Mouse (Mus musculus) forebrain, postnatal 0 days (tissue): ENCODE results near the gene Trp53tg5. TPM values are rescaled to one million over a fixed set of nuclear protein-coding genes. Genes with fewer than 3 reads are reported as not detected.

Experiments used
- ATAC-seq: fragments of 200-750 bp; cut with Nextera tagmentation; 2 replicates; pipeline ENCODE4 v1.8.0; 2017; ENCODE audit warnings: mild to moderate bottlenecking, moderate library complexity
- DNase-seq: peaks from one replicate; pipeline ENCODE4 v3.0.0-alpha.2; 2015
- H3K27ac ChIP-seq: fragments of 300-500 bp; sonication (generic); 2 replicates; pipeline ENCODE4 v1.5.1; 2014; ENCODE audit warnings: low read depth, mild to moderate bottlenecking, antibody characterized with exemption, low read length, moderate library complexity, mixed read lengths
- H3K27me3 ChIP-seq: fragments of 300-500 bp; sonication (generic); 2 replicates; pipeline ENCODE4 v1.6.1; 2014; ENCODE audit warnings: mild to moderate bottlenecking, low read length, mixed read lengths; ENCODE audit not compliant: insufficient read depth
- H3K36me3 ChIP-seq: fragments of 300-500 bp; sonication (generic); 2 replicates; pipeline ENCODE4 v1.6.1; 2014; ENCODE audit warnings: mild to moderate bottlenecking, moderate library complexity; ENCODE audit not compliant: insufficient read depth
- H3K4me1 ChIP-seq: fragments of 300-500 bp; sonication (generic); 2 replicates; pipeline ENCODE4 v1.6.1; 2014; ENCODE audit warnings: antibody characterized with exemption; ENCODE audit not compliant: insufficient read depth
- H3K4me2 ChIP-seq: fragments of 300-500 bp; sonication (generic); 2 replicates; pipeline ENCODE4 v1.6.1; 2014; ENCODE audit warnings: low read depth, mild to moderate bottlenecking, moderate library complexity
- H3K4me3 ChIP-seq: fragments of 300-500 bp; sonication (generic); 2 replicates; pipeline ENCODE4 v1.5.1; 2014; ENCODE audit warnings: low read depth, low read length, mixed read lengths
- H3K9ac ChIP-seq: fragments of 300-500 bp; sonication (generic); 2 replicates; pipeline ENCODE4 v1.6.1; 2014; ENCODE audit warnings: mild to moderate bottlenecking
- H3K9me3 ChIP-seq: fragments of 300-500 bp; sonication (generic); 2 replicates; pipeline ENCODE4 v1.6.1; 2016; ENCODE audit warnings: low read length
- CTCF ChIP-seq: sonication (generic); IDR thresholded peaks from 2 replicates; pipeline ENCODE4 v1.5.1; 2016; ENCODE audit warnings: antibody characterized with exemption, control low read depth, low read depth
- WGBS: fragments of 180-500 bp; shearing (Covaris S2); extraction: QIAGEN DNeasy Blood & Tissue Kit; methylation state at CpG from one replicate; pipeline ENCODE4 v1.1.7; 2014; 5-methylcytosine and 5-hydroxymethylcytosine counted together
- polyA plus RNA-seq: library from polyadenylated mRNA; unstranded; fragments of >200 nt; fragmentation: Nextera tagmentation; extraction: Ambion mirVana; gene quantifications from 2 replicates; pipeline ENCODE4 v1.2.1, GENCODE M21; 2015
- total RNA-seq: library from RNA; depleted of rRNA; stranded (reverse); fragments of >200 nt; gene quantifications from 2 replicates; pipeline ENCODE4 v1.2.3, GENCODE M21; 2014

Gene Trp53tg5
- total and polyA plus RNA-seq, 2 experiments from 2014 or later = not detected

DNA sequence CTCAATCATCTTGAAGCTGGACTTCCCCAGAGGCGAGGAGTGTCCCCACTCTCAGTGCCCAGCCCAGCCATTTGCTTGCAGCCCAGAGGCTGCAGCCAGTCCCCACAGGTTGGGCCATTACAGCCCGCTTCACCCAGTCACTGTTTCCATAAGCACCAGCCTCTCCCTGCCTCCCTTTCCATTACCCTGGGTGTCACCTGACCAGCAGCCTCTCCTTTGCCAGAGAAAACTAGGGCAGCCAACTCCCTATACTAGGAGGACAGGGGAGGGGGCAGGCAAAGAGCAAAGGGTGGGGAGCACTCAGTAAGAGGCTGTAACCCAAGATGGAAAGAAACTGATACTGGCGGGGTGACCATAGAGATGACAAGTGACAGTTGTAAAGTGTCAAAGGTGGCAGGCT lies 36.6 kb downstream of the Trp53tg5 start:
- Histone ChIP-seq H3K27me3 (peaks cover 5% of the 10 kb centered on the region; the same call in 1 of the 2 replicates), H3K4me3 (no peak overlapping the region), H3K36me3 (no peaks in the 10 kb centered on the region), H3K4me2 (no peak overlapping the region), H3K9ac (no peak overlapping the region), H3K4me1 (no peaks in the 10 kb centered on the region), H3K27ac (no peak overlapping the region), H3K9me3 (no peaks in the 10 kb centered on the region)
- ATAC-seq (0 out of 2 replicates have a peak, but pooled peaks have one; percentile 12), DNase-seq (no peak)
- no peak for TF ChIP-seq CTCF
- WGBS = 54% methylated on average over 3 of the region's 3 CpGs

DNA sequence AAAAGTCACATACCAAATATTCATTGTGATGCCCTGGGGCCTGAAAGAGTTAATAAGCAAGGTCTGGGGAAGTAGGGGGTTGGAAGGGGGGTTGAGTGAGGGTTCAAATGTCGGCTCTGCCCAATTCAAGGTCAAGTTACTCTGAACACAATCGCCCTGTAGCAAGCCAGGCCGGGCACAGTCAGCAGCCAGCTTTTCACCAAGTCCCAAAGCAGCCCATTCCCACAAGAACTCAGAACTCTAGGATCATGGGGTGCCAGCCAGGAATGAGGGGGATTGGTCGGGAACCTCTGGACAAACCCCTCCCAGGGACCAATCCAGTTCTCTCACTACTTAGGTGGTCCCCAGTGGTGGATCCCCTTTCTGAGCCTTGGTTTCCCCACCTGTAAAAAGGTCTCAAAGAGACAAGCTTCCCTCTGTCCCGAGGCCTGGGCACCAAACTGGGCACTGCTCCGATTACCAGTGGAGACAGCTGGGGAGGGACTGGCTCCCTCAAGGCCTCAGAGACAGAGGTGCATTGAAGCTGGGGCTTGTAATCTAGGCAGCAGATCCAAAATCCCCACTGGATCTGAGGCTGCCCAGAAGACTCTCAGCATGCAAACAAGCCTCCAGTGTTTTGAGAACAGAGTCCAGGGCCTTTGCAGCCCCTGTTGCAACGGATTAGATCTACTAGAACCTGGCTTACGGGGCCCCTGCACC lies 37.2 kb downstream of the Trp53tg5 start:
- DNase-seq (no peak), ATAC-seq (peak; percentile 64)
- Histone ChIP-seq H3K9me3 (no peaks in the 10 kb centered on the region), H3K27me3 (0 out of 2 replicates have a peak, but pooled peaks cover 2% of the 10 kb centered on the region), H3K4me2 (no peak overlapping the region), H3K36me3 (no peaks in the 10 kb centered on the region), H3K4me1 (no peaks in the 10 kb centered on the region), H3K4me3 (no peak overlapping the region), H3K9ac (no peak overlapping the region), H3K27ac (no peak overlapping the region)
- 22% methylated on average over 8 of the region's 8 CpGs for WGBS
- TF ChIP-seq CTCF = no peak

DNA sequence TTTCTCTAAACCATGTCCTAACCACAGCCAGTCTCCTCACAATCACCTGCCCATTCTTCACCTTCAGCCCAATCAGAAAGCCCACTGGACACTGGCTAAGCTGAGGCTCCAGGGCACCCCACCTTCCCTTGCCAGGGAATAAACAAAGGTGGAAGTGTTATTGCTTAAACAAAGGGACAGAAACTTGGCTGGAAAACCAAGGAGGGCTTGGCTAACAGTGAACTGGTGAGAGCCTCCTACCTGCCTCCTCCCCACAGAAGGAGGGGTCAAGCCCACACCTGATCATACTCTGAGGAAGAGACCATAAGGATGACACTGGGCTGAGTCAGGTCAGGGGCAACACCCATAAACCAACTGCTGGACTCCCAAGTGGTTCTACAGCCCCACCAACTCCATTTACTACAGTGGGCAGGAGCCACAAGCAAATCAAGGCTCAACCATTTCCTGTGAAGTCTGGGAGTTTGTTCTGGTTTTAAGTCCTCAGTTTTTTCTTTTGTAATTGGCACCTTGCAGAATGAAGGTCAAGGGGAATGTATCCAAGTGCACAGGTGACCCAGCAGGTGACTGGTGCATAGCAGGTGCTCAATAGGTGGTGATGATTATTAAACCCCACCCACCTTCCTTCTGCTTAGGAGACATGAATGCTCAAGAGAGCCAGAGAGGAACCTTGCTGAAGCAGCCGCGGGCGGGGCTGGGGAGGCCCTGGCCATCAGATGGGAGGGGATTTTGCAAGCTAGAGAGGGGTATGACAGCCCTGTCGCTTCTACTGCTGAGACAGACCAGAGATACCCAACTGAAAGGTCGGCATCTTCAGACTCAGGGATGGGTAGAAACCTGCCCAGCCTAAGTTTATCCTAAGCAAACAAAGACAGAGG lies 38.1 kb downstream of the Trp53tg5 start:
- Histone ChIP-seq H3K27me3 (no peaks in the 10 kb centered on the region), H3K9me3 (no peaks in the 10 kb centered on the region), H3K9ac (no peak overlapping the region), H3K36me3 (no peaks in the 10 kb centered on the region), H3K27ac (no peak overlapping the region), H3K4me1 (no peaks in the 10 kb centered on the region), H3K4me2 (no peak overlapping the region), H3K4me3 (no peak overlapping the region)
- DNase-seq (no peak), ATAC-seq (no peak)
- no peak for TF ChIP-seq CTCF
- 60% methylated on average over 5 of the region's 5 CpGs for WGBS

DNA sequence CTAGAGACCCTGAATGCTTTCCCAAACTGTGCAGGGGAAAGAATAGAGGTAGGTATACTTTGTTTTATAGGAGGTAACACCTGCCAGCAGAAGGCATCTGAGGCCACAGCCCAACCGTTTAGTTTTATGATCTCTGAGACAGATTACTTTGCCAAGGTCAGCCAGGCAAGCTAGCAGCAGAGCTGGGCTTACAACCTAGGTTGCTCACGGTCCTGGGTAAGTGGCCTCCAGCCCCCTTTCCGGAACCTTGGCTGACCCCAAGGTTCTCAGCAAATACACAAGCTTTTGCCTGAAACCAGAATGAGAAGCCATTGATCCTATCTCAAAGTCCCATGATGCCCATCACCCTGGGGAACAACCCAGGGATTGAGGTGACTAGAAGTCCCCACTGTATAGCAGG lies 38.8 kb downstream of the Trp53tg5 start:
- no peak for DNase-seq
- no peak for TF ChIP-seq CTCF
- H3K4me1 ChIP-seq = no peaks in the 10 kb centered on the region
- no peak for ATAC-seq
- 86% methylated on average over 3 of the region's 3 CpGs for WGBS
- no peak overlapping the region for H3K27ac ChIP-seq
- H3K36me3 ChIP-seq = no peaks in the 10 kb centered on the region
- no peak overlapping the region for H3K4me3 ChIP-seq
- H3K9ac ChIP-seq = no peak overlapping the region
- H3K9me3 ChIP-seq = no peaks in the 10 kb centered on the region
- H3K27me3 ChIP-seq = no peaks in the 10 kb centered on the region
- H3K4me2 ChIP-seq = no peak overlapping the region

DNA sequence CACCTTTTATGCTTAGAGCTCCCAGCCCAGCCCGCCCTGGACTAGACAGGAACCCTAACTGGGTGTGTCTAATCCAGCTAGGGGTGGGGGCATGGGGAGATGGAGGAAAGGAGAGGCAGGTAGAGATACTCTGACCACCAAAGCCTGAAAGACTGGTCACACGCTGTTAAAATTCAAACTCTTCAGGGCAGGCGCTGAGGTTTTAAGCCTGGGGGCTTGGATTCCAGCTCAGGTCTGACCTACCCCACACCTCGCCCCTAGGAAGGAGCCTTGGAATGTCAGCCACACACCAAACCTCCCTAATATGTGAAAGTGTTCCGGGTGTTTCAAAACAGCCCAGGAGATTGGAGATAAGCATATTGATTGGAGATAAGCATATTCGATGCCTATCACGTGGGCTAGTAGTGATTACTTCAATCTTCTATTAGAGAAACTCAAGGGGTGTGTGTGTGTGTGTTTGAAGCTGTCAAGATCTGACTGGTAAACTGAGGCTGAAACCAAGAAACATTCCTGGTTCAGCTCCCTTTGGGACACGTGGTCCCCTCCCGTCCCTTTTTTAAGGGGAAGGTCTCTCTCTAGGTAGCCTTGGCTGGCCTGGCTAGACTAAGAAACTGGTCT lies 40.1 kb downstream of the Trp53tg5 start:
- WGBS = 90% methylated on average over 9 of the region's 9 CpGs
- Histone ChIP-seq H3K36me3 (no peaks in the 10 kb centered on the region), H3K4me1 (no peaks in the 10 kb centered on the region), H3K27me3 (no peaks in the 10 kb centered on the region), H3K9me3 (no peaks in the 10 kb centered on the region), H3K9ac (no peak overlapping the region), H3K4me2 (no peak overlapping the region), H3K4me3 (no peak overlapping the region), H3K27ac (no peak overlapping the region)
- no peak for DNase-seq
- no peak for ATAC-seq
- TF ChIP-seq CTCF = no peak

DNA sequence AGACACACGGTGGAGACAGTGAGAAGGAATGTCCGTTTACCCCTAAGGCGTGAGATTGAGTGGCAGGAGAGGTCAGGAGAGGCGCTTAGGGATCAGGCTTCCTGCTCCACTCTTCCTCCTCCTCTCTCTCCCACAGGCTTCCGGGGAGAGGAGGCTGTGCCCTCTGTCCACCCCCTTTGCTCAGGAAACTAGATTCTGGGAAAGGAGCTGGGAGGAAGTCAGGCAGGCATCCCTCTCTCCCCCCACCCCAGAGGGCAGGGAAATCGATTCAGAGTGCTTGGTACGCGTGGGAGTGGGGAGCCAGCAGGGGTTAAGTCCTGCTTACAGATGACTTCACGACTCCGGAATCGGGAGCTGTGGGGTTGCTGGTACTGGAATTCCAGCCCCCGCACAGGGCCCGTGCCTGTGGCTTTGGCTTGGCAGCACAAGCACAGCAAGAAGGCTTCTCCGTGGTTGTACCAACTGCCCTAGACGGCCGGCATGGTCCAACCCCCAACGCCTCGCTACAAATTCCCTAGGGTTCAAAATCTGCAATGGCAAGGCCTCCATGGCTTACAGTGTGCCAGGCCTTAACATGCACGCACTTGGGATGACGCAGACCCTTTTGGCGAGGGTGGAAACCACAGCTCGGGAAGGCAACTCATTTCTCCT lies 40.9 kb downstream of the Trp53tg5 start:
- ATAC-seq (no peak), DNase-seq (no peak)
- Histone ChIP-seq H3K27ac (no peak overlapping the region), H3K27me3 (no peaks in the 10 kb centered on the region), H3K4me3 (no peak overlapping the region), H3K9ac (no peak overlapping the region), H3K4me2 (no peak overlapping the region), H3K36me3 (no peaks in the 10 kb centered on the region), H3K4me1 (no peaks in the 10 kb centered on the region), H3K9me3 (no peaks in the 10 kb centered on the region)
- WGBS = 40% methylated on average over 22 of the region's 22 CpGs
- TF ChIP-seq CTCF = no peak
